Mouse (Mus musculus): Measurements from ENCODE around the gene Rab44. TPM values are rescaled to one million over a fixed set of nuclear protein-coding genes. Genes with fewer than 3 reads are reported as not detected.

Rab44 gene
- polyA plus RNA-seq, 1 experiment from 2014 or later, result 1.7 TPM

Other genes with a start within 250 kb of the Rab44 start
- 0.08 and 0.47 TPM in 2 replicates for gene 4930539E08Rik, start 198.8 kb upstream of the Rab44 start, polyA plus RNA-seq (2014; fragmentation: Nextera tagmentation; extraction: Ambion mirVana)
- gene Pxt1, start 170.3 kb upstream of the Rab44 start, polyA plus RNA-seq (2014; fragmentation: Nextera tagmentation; extraction: Ambion mirVana), result not detected in 2 replicates
- gene Kctd20, start 162.2 kb upstream of the Rab44 start, polyA plus RNA-seq (2014; fragmentation: Nextera tagmentation; extraction: Ambion mirVana), result 79.0 and 90.7 TPM in 2 replicates
- 87.0 and 88.7 TPM in 2 replicates for gene Stk38, start 106.2 kb upstream of the Rab44 start, polyA plus RNA-seq (2014; fragmentation: Nextera tagmentation; extraction: Ambion mirVana)
- 494 and 574 TPM in 2 replicates for gene Srsf3, start 81.5 kb upstream of the Rab44 start, polyA plus RNA-seq (2014; fragmentation: Nextera tagmentation; extraction: Ambion mirVana)
- 223 and 292 TPM in 2 replicates for gene Cdkn1a, start 23.2 kb upstream of the Rab44 start, polyA plus RNA-seq (2014; fragmentation: Nextera tagmentation; extraction: Ambion mirVana)
- 12.4 and 17.1 TPM in 2 replicates for gene Cpne5, start 124.0 kb downstream of the Rab44 start, polyA plus RNA-seq (2014; fragmentation: Nextera tagmentation; extraction: Ambion mirVana)
- 108 and 117 TPM in 2 replicates for gene Ppil1, start 150.0 kb downstream of the Rab44 start, polyA plus RNA-seq (2014; fragmentation: Nextera tagmentation; extraction: Ambion mirVana)
- gene BC004004, start 154.6 kb downstream of the Rab44 start, polyA plus RNA-seq (2014; fragmentation: Nextera tagmentation; extraction: Ambion mirVana), result 82.1 and 85.6 TPM in 2 replicates
- gene Pi16, start 203.5 kb downstream of the Rab44 start, polyA plus RNA-seq (2014; fragmentation: Nextera tagmentation; extraction: Ambion mirVana), result 1.8 and 3.0 TPM in 2 replicates
- 396 and 441 TPM in 2 replicates for gene Mtch1, start 233.8 kb downstream of the Rab44 start, polyA plus RNA-seq (2014; fragmentation: Nextera tagmentation; extraction: Ambion mirVana)
- gene Fgd2, start 246.8 kb downstream of the Rab44 start, polyA plus RNA-seq (2014; fragmentation: Nextera tagmentation; extraction: Ambion mirVana), result 10.5 and 12.7 TPM in 2 replicates